Mouse (Mus musculus): Measurements from ENCODE around the gene Tmed2.

- TF ChIP-seq CTCF (IDR thresholded peaks at IDR 0.05; ENCODE audit: low read depth) (no peak), EP300 (optimal IDR thresholded peaks at IDR 0.05) (no peak)
These were observed 48.8 kb upstream of the Tmed2 start for GRCm38 (mm10) chr5:124491732-124492131.

Measured in stomach, postnatal 0 days (tissue).